Mouse (Mus musculus): ENCODE results near the gene Slc16a12. TPM values are rescaled to one million over a fixed set of nuclear protein-coding genes. Genes with fewer than 3 reads are reported as not detected.
A peak's percentile ranks its signal among the peaks of the same experiment; 100 is the strongest.
"Not testable (repeated sequence)": the region's sequence is repeated elsewhere in the genome, so short reads cannot be mapped to it uniquely, and the experiment has no call there.

Slc16a12 gene
- polyA plus RNA-seq, 1 experiment: 0.33 TPM

DNA sequence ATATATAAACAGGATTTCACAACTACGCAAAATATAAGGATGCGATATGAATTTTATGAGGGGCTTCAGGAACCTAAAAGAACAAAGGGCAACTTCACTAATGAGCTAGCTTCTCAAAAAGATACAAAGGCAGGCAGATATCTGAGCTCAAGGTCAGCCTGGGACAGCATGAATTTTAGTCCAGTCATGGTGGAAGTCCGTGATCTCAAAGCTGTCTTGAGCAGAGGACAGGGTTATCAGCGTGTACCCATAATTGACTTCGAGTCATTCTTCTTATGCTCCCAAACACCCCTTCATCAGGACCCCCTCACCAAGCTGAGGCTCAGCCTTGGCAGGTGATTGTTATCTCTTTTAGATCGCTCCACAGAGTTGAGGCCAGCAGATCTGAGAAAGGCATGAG is 96.1 kb downstream of the Slc16a12 start:
- Histone ChIP-seq H3K4me3 (ENCODE audit: control insufficient read depth, low read depth, low read length) (no peak overlapping the region), H3K27me3 (ENCODE audit: control insufficient read depth, insufficient read depth, low read length) (no peaks in the 10 kb centered on the region), H3K36me3 (ENCODE audit: control insufficient read depth, insufficient read depth, low read length) (no peaks in the 10 kb centered on the region), H3K27ac (ENCODE audit: control insufficient read depth, insufficient read depth, low read depth, low read length) (no peak overlapping the region), H3K4me1 (ENCODE audit: control insufficient read depth, insufficient read depth, low read length) (no peaks in the 10 kb centered on the region)
- TF ChIP-seq CTCF (IDR thresholded peaks at IDR 0.05; ENCODE audit: control insufficient read depth, insufficient read depth, insufficient replicate concordance, low read depth, low read length): no peak
- no peak for TF ChIP-seq POLR2A (IDR thresholded peaks at IDR 0.05; ENCODE audit: control insufficient read depth, low read depth, low read length)

DNA sequence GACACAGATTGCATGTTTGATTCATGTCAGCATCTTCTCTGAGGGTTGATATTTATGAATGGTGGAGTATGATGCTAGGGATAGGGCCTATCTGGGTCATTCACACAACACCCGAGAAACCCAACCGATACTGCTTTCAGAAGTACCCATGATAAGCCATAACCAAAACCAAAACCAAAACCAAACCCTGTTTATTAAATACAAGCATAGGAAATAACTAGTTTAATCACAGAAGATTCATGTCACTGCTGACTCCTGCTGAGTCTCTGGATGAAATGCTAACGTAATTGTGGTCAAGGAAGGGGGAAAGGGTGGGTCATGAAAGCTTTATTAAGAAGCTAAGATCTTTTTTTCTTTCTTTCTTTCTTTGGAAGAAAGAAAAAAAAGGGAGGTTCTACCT is 96.8 kb downstream of the Slc16a12 start:
- Histone ChIP-seq H3K36me3 (ENCODE audit: control insufficient read depth, insufficient read depth, low read length) (no peaks in the 10 kb centered on the region), H3K27me3 (ENCODE audit: control insufficient read depth, insufficient read depth, low read length) (no peaks in the 10 kb centered on the region), H3K27ac (ENCODE audit: control insufficient read depth, insufficient read depth, low read depth, low read length) (no peak overlapping the region), H3K4me1 (ENCODE audit: control insufficient read depth, insufficient read depth, low read length) (no peaks in the 10 kb centered on the region), H3K4me3 (ENCODE audit: control insufficient read depth, low read depth, low read length) (no peak overlapping the region)
- no peak for TF ChIP-seq CTCF (IDR thresholded peaks at IDR 0.05; ENCODE audit: control insufficient read depth, insufficient read depth, insufficient replicate concordance, low read depth, low read length)
- no peak for TF ChIP-seq POLR2A (IDR thresholded peaks at IDR 0.05; ENCODE audit: control insufficient read depth, low read depth, low read length)

DNA sequence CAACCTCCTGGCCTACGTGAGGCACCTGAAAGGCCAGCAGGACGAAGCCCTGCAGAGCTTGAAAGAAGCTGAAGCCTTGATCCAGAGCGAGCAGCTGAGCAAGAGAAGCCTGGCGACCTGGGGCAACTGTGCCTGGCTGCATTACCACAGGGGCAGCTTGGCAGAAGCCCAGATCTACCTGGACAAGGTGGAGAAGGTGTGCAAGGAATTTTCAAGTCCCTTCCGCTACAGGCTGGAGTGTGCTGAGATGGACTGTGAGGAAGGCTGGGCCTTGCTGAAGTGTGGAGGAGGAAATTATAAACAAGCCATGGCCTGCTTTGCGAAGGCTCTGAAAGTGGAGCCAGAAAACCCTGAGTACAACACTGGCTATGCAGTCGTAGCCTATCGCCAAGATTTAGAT is 99.5 kb downstream of the Slc16a12 start:
- H3K4me3 ChIP-seq (ENCODE audit: control insufficient read depth, low read depth, low read length); H3K27me3 ChIP-seq (ENCODE audit: control insufficient read depth, insufficient read depth, low read length); H3K4me1 ChIP-seq (ENCODE audit: control insufficient read depth, insufficient read depth, low read length); H3K36me3 ChIP-seq (ENCODE audit: control insufficient read depth, insufficient read depth, low read length); H3K27ac ChIP-seq (ENCODE audit: control insufficient read depth, insufficient read depth, low read depth, low read length): not testable (repeated sequence)

DNA sequence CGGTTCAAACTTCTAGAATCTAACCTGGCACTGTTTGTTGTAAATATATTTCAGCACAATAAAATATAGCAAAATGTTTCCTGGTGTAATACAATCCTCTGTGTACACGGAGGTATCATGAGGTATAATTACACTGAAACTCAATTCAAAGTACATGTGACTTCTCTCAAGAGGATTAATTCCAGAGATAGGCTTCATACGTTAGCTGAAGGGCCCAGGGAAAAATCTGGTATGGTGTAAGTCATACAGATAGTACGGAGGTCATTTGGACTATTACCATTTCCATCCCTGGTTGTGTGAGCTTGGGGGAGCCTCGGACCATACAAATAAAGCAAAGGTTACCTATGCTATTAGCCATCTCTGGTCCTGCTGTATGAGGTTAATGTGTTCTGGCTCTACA is 104.5 kb downstream of the Slc16a12 start:
- no peak for TF ChIP-seq POLR2A (IDR thresholded peaks at IDR 0.05; ENCODE audit: control insufficient read depth, low read depth, low read length)
- no peak for TF ChIP-seq CTCF (IDR thresholded peaks at IDR 0.05; ENCODE audit: control insufficient read depth, insufficient read depth, insufficient replicate concordance, low read depth, low read length)
- H3K4me3 ChIP-seq (ENCODE audit: control insufficient read depth, low read depth, low read length): no peak overlapping the region
- H3K4me1 ChIP-seq (ENCODE audit: control insufficient read depth, insufficient read depth, low read length): no peaks in the 10 kb centered on the region

DNA sequence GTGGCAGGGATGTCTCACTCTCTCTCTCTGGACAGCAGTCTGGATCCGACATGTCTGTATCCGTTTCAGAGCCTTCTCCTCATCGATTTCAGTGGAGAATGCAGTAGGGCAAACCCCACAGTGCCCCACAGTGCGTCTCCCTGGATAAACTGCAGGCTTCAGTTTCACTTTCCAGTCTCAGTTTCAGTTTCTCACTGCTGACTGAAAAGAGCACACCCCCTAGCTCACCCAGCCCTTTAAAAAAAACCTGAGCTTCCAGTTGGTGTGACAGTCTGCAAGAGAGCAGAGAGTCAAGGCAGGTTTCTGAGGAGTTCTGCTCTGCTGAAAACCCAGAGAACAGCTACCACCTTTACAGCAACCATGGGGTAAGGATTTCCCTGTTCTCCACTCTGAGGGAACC is 106.5 kb downstream of the Slc16a12 start, which contains the start of the genes Ifit1bl2 and Ifit1:
Gene Ifit1bl2, minus strand, starts transcription at position 121 of the 400 bp plus-strand sequence.
Gene Ifit1, plus strand, starts transcription at position 249 of the 400 bp plus-strand sequence.
- Histone ChIP-seq H3K36me3 (ENCODE audit: control insufficient read depth, insufficient read depth, low read length) (no peaks in the 10 kb centered on the region), H3K4me3 (ENCODE audit: control insufficient read depth, low read depth, low read length) (no peak within 1 kb of the TSS; the same call in 1 of the 2 replicates), H3K4me1 (ENCODE audit: control insufficient read depth, insufficient read depth, low read length) (no peaks in the 10 kb centered on the region), H3K27me3 (ENCODE audit: control insufficient read depth, insufficient read depth, low read length) (no peaks in the 10 kb centered on the region), H3K27ac (ENCODE audit: control insufficient read depth, insufficient read depth, low read depth, low read length) (no peak within 1 kb of the TSS)
- TF ChIP-seq POLR2A (IDR thresholded peaks at IDR 0.05; ENCODE audit: control insufficient read depth, low read depth, low read length) (no peak), CTCF (IDR thresholded peaks at IDR 0.05; ENCODE audit: control insufficient read depth, insufficient read depth, insufficient replicate concordance, low read depth, low read length) (no peak)

More for the DNA sequence above, 104.5 kb downstream of the Slc16a12 start:
- H3K27me3 ChIP-seq (ENCODE audit: control insufficient read depth, insufficient read depth, low read length): no peaks in the 10 kb centered on the region
- no peak overlapping the region for H3K27ac ChIP-seq (ENCODE audit: control insufficient read depth, insufficient read depth, low read depth, low read length)
- H3K36me3 ChIP-seq (ENCODE audit: control insufficient read depth, insufficient read depth, low read length): no peaks in the 10 kb centered on the region

DNA sequence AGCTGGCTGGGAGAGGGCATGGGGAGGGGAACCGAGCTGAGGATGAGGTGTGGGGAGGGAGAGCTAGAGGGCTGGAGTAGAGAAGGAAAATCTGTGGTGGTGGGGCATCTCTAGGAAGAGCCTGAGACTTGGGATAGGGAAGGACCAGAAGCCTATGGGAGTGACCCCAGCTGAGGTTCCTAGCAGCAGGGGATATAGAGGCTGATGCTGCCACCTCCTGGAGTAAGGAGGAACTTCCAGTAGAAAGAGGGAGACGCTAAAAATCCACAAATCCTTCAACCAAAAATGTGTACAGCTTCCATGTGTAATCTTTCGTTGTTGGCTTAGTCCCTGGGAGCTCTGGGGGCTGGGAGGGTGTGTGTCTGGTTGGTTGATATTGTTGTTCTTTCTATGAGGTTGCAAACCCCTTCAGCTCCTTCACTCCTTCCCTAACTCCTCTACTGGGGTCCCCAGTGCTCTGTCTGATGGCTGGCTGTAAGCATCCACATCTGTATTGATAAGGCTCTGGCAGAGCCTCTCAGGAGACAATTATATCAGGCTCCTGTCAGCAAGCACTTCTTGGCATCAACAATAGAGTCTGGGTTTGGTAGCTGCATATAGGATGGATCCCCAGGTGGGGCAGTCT is 110.0 kb downstream of the Slc16a12 start:
- Histone ChIP-seq H3K4me1 (ENCODE audit: control insufficient read depth, insufficient read depth, low read length) (no peaks in the 10 kb centered on the region), H3K27ac (ENCODE audit: control insufficient read depth, insufficient read depth, low read depth, low read length) (no peak overlapping the region), H3K4me3 (ENCODE audit: control insufficient read depth, low read depth, low read length) (no peak overlapping the region), H3K27me3 (ENCODE audit: control insufficient read depth, insufficient read depth, low read length) (no peaks in the 10 kb centered on the region), H3K36me3 (ENCODE audit: control insufficient read depth, insufficient read depth, low read length) (no peaks in the 10 kb centered on the region)
- TF ChIP-seq CTCF (IDR thresholded peaks at IDR 0.05; ENCODE audit: control insufficient read depth, insufficient read depth, insufficient replicate concordance, low read depth, low read length) (peak; percentile 41; the same call in 1 of the 2 replicates), POLR2A (IDR thresholded peaks at IDR 0.05; ENCODE audit: control insufficient read depth, low read depth, low read length) (no peak)

DNA sequence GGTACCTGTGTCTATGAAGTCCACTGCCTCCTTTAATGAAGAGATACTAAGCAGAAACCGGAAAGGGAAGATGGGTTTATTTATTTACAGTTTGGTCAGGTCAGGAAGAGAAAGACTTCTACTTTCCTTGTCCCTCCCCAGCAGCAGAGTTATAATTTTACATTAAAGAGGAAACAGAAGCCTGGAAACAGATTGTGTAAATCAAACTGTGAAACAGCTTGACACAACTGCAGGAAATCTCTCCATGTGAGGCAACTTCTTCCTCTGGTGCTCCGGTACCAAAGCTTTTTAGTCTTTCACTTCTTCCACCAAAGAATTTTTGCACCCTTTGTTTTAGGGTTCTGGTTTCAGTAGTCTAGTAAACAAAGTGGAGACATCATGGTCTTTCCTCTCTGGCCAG is 113.6 kb downstream of the Slc16a12 start:
- Histone ChIP-seq H3K27ac (ENCODE audit: control insufficient read depth, insufficient read depth, low read depth, low read length) (no peak overlapping the region), H3K27me3 (ENCODE audit: control insufficient read depth, insufficient read depth, low read length) (no peaks in the 10 kb centered on the region), H3K4me1 (ENCODE audit: control insufficient read depth, insufficient read depth, low read length) (no peaks in the 10 kb centered on the region), H3K4me3 (ENCODE audit: control insufficient read depth, low read depth, low read length) (no peak overlapping the region), H3K36me3 (ENCODE audit: control insufficient read depth, insufficient read depth, low read length) (no peaks in the 10 kb centered on the region)
- TF ChIP-seq CTCF (IDR thresholded peaks at IDR 0.05; ENCODE audit: control insufficient read depth, insufficient read depth, insufficient replicate concordance, low read depth, low read length): no peak
- TF ChIP-seq POLR2A (IDR thresholded peaks at IDR 0.05; ENCODE audit: control insufficient read depth, low read depth, low read length): no peak

DNA sequence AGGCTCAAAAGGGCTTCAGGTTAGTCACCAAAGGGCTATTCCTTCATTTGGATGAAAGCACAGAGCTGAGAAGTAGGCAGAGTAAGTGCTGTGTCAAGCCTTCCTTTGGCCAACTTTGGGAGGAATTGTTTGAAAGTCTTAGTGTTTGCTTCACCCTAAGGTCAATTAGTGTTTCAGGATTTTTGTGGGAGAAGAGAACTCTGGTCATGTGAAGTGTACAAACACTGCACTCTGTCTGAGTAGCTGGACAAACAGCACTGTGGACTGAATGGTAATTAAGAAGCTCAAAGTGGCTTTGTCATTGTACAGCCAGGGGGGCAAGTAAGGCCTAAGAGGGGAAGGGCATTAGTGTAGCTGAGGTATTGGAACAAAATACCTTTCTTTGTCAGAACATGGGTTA is 115.6 kb downstream of the Slc16a12 start:
- H3K27ac ChIP-seq (ENCODE audit: control insufficient read depth, insufficient read depth, low read depth, low read length): no peak overlapping the region
- no peak overlapping the region for H3K4me3 ChIP-seq (ENCODE audit: control insufficient read depth, low read depth, low read length)
- H3K4me1 ChIP-seq (ENCODE audit: control insufficient read depth, insufficient read depth, low read length): no peaks in the 10 kb centered on the region
- H3K36me3 ChIP-seq (ENCODE audit: control insufficient read depth, insufficient read depth, low read length): no peaks in the 10 kb centered on the region
- TF ChIP-seq POLR2A (IDR thresholded peaks at IDR 0.05; ENCODE audit: control insufficient read depth, low read depth, low read length) (no peak), CTCF (IDR thresholded peaks at IDR 0.05; ENCODE audit: control insufficient read depth, insufficient read depth, insufficient replicate concordance, low read depth, low read length) (no peak)
- no peaks in the 10 kb centered on the region for H3K27me3 ChIP-seq (ENCODE audit: control insufficient read depth, insufficient read depth, low read length)
